Mouse (Mus musculus) kidney, embryonic 15.5 days (tissue): ENCODE data around the gene Atp2c2. TPM values are rescaled to one million over a fixed set of nuclear protein-coding genes. Genes with fewer than 3 reads are reported as not detected.

ENCODE experiments used
- polyA plus RNA-seq: library from polyadenylated mRNA; unstranded; fragments of >200 nt; fragmentation: Nextera tagmentation; extraction: Ambion mirVana; gene quantifications from 2 replicates; pipeline ENCODE4 v1.2.1, GENCODE M21; 2015

Gene Atp2c2
- polyA plus RNA-seq, 1 experiment from 2014 or later: 1.6 TPM

Other genes with a start within 250 kb of the Atp2c2 start
- gene Slc38a8, start 198.3 kb upstream of the Atp2c2 start, polyA plus RNA-seq: 0.08 TPM in 1 of 2 replicates, not detected in the other
- 115 and 123 TPM in 2 replicates for gene Mbtps1, start 141.3 kb upstream of the Atp2c2 start, polyA plus RNA-seq
- 31.3 and 32.5 TPM in 2 replicates for gene Hsdl1, start 124.8 kb upstream of the Atp2c2 start, polyA plus RNA-seq
- gene Dnaaf1, start 124.8 kb upstream of the Atp2c2 start, polyA plus RNA-seq: 0.23 and 0.28 TPM in 2 replicates
- 10.8 and 12.9 TPM in 2 replicates for gene Taf1c, start 94.8 kb upstream of the Atp2c2 start, polyA plus RNA-seq
- gene Adad2, start 87.3 kb upstream of the Atp2c2 start, polyA plus RNA-seq: not detected in 2 replicates
- gene Kcng4, start 64.3 kb upstream of the Atp2c2 start, polyA plus RNA-seq: 0.05 TPM in 1 of 2 replicates, not detected in the other
- 2.3 and 3.0 TPM in 2 replicates for gene Wfdc1, start 33.6 kb upstream of the Atp2c2 start, polyA plus RNA-seq
- 14.9 and 15.0 TPM in 2 replicates for gene Tldc1, start 78.4 kb downstream of the Atp2c2 start, polyA plus RNA-seq
- gene Cotl1, start 140.5 kb downstream of the Atp2c2 start, polyA plus RNA-seq: 99.2 and 138 TPM in 2 replicates
- gene Klhl36, start 162.3 kb downstream of the Atp2c2 start, polyA plus RNA-seq: 16.7 and 18.4 TPM in 2 replicates
- gene Usp10, start 210.4 kb downstream of the Atp2c2 start, polyA plus RNA-seq: 148 and 167 TPM in 2 replicates
- 0.99 and 7.4 TPM in 2 replicates for gene Gm20388, start 210.8 kb downstream of the Atp2c2 start, polyA plus RNA-seq